Mouse (Mus musculus) stomach, embryonic 15.5 days (tissue): Measurements from ENCODE around the gene Ung. TPM values are rescaled to one million over a fixed set of nuclear protein-coding genes. Genes with fewer than 3 reads are reported as not detected.

ENCODE experiments used
- ATAC-seq: fragments of 200-750 bp; cut with Nextera tagmentation; 2 replicates; pipeline ENCODE4 v1.8.0; 2017; ENCODE audit warnings: low read depth, moderate number of reproducible peaks, moderate TSS enrichment; ENCODE audit not compliant: insufficient read depth, low FRiP score
- H3K27ac ChIP-seq: fragments of 300-500 bp; sonication (generic); 2 replicates; pipeline ENCODE4 v1.5.1; 2015; ENCODE audit warnings: mild to moderate bottlenecking, inconsistent platforms
- H3K27me3 ChIP-seq: fragments of 300-500 bp; sonication (generic); replicated peaks from 2 replicates; pipeline ENCODE4 v1.6.1; 2015; ENCODE audit warnings: inconsistent platforms
- H3K36me3 ChIP-seq: fragments of 300-500 bp; sonication (generic); 2 replicates; pipeline ENCODE4 v1.6.1; 2015; ENCODE audit warnings: inconsistent platforms
- H3K4me1 ChIP-seq: fragments of 300-500 bp; sonication (generic); 2 replicates; pipeline ENCODE4 v1.6.1; 2015; ENCODE audit warnings: inconsistent platforms
- H3K4me2 ChIP-seq: fragments of 300-500 bp; sonication (generic); 2 replicates; pipeline ENCODE4 v1.6.1; 2015; ENCODE audit warnings: mild to moderate bottlenecking, inconsistent platforms
- H3K4me3 ChIP-seq: fragments of 300-500 bp; sonication (generic); replicated peaks from 2 replicates; pipeline ENCODE4 v1.5.1; 2015; ENCODE audit warnings: inconsistent platforms
- H3K9ac ChIP-seq: fragments of 300-500 bp; sonication (generic); 2 replicates; pipeline ENCODE4 v1.6.1; 2015; ENCODE audit warnings: inconsistent platforms
- H3K9me3 ChIP-seq: fragments of 300-500 bp; sonication (generic); 2 replicates; pipeline ENCODE4 v1.6.1; 2016; ENCODE audit warnings: inconsistent platforms
- WGBS: fragments of 180-500 bp; shearing (Covaris S2); methylation state at CpG from one replicate; pipeline ENCODE4 v1.1.7; 2015; 5-methylcytosine and 5-hydroxymethylcytosine counted together
- polyA plus RNA-seq: library from polyadenylated mRNA; unstranded; fragments of >200 nt; fragmentation: Nextera tagmentation; extraction: Ambion mirVana; gene quantifications from 2 replicates; pipeline ENCODE4 v1.2.1, GENCODE M21; 2015

The Ung gene
- polyA plus RNA-seq, 1 experiment from 2014 or later: 42.9 TPM

DNA sequence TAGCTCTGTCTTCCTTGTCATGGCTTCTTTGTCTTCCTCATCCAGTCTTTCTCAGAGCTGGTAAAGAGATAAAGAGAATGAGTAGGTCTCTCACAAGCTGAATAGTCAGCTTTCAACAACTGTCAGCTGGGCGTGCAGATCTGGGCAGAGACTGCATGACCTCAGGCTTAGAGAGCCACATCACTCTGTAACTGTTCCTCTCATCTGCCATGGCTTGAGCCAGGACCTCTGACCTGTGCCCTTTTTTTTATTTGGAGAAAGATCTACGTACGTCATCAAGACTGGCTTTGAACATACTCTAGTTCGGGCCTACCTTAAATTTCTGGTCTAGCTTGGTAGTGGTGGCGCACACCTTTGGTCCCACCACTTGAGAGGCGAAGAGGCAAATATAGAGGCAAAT lies 2.7 kb downstream of the Ung start:
- Histone ChIP-seq H3K4me1 (peaks cover 34% of the 10 kb centered on the region), H3K4me3 (no peak overlapping the region), H3K4me2 (no peak overlapping the region), H3K27ac (no peak overlapping the region), H3K9ac (no peak overlapping the region), H3K36me3 (no peaks in the 10 kb centered on the region; the same call in 1 of the 2 replicates), H3K27me3 (no peaks in the 10 kb centered on the region), H3K9me3 (no peaks in the 10 kb centered on the region)
- WGBS: 88% methylated on average over 6 of the region's 6 CpGs
- no peak for ATAC-seq

DNA sequence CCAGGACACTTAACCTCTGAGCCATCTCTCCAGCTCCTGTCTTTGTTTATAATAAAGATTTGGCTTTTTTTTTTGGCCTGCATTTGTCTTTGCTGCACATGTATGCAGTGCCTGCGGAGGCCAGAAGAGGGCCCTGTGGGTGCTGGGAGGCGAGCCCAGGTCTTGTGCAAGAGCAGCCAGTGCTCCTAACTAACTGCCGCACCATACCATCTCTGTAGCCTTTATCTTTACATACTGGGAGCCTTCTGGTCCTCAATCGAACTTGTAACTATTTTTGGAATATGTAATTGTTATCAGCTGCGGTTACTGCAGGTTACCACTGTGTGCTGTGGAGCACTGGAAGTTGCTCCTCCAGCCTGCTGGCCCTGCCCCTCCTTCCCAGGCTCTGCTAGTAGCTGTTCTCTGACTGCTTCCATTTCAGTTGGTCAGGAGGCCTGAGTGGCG lies 3.9 kb downstream of the Ung start:
- H3K9me3 ChIP-seq: no peaks in the 10 kb centered on the region
- ATAC-seq: peak; percentile 6; the same call in 1 of the 2 replicates
- no peaks in the 10 kb centered on the region; the same call in 1 of the 2 replicates for H3K36me3 ChIP-seq
- H3K4me1 ChIP-seq: peaks cover 46% of the 10 kb centered on the region
- 49% methylated on average over 6 of the region's 6 CpGs for WGBS
- H3K27ac ChIP-seq: peak overlapping the region; percentile 35; the same call in 1 of the 2 replicates
- no peak overlapping the region for H3K4me2 ChIP-seq
- no peak overlapping the region for H3K4me3 ChIP-seq
- H3K9ac ChIP-seq: no peak overlapping the region
- no peaks in the 10 kb centered on the region for H3K27me3 ChIP-seq

DNA sequence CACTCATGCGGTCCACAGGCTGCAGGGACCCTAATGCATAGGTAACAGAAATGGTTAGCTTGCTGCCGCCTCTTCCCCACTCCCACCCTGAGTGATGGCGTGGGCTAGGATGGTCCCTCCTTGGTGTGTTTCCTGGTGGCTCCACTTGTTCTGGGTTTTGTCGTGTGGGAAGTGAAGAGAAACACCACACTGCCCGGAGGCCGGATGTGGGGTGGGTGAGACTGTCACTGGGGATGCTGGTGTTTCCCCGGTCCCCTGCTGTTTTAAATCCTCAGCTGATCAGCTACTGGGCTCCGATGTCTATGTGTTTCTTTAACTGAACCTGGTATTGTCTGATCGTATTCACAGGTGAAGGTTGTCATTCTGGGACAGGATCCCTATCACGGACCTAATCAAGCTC lies 5.3 kb downstream of the Ung start:
- Histone ChIP-seq H3K27me3 (no peaks in the 10 kb centered on the region), H3K9ac (no peak overlapping the region), H3K4me2 (no peak overlapping the region), H3K4me3 (no peak overlapping the region), H3K36me3 (no peaks in the 10 kb centered on the region; the same call in 1 of the 2 replicates), H3K27ac (no peak overlapping the region), H3K9me3 (no peaks in the 10 kb centered on the region), H3K4me1 (peaks cover 45% of the 10 kb centered on the region)
- WGBS: 90% methylated on average over 10 of the region's 10 CpGs
- ATAC-seq: no peak

DNA sequence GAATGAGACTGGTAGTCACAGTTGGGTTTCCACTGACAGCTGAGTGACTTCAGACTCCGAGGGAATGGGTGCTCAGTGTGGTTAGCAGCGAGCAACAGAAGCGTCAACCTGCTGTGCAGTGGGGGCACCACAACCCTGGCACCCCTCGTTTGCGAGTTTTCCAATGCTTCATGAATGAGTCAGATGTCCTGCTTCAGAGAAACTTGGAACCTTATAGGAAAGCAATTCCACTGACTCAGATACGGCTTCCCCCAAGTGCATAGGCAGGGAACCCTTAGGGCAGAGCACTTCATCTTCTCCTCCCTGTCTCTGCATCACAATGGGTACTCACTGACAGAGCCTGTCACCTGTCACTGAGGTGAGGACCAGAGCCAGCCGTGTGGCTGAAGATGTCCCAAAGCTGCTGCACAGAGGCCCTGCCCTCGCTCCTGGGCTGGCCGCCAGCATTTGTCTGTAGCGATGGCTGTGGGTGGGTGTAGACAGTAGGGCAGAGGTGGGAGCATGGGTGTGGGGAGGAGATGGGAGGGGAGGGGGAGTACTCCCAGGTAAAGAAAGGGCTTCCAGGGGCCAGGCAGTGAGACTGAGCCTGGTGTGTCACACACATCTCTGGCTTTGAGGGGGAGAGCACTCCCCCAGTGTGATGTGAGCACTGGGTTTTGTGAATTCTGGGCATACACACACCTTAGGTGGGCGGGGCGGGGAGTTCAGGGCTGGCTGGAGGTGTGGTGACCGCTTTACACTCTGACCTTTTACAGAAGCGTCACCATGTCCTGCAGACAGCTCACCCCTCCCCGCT lies 7.5 kb downstream of the Ung start:
- Histone ChIP-seq H3K4me2 (no peak overlapping the region), H3K27me3 (no peaks in the 10 kb centered on the region), H3K36me3 (no peaks in the 10 kb centered on the region; the same call in 1 of the 2 replicates), H3K9ac (no peak overlapping the region), H3K27ac (peak overlapping the region; percentile 65; the same call in 1 of the 2 replicates), H3K4me3 (no peak overlapping the region), H3K4me1 (peaks cover 32% of the 10 kb centered on the region), H3K9me3 (no peaks in the 10 kb centered on the region)
- no peak for ATAC-seq
- 74% methylated on average over 15 of the region's 15 CpGs for whole genome bisulfite sequencing

GRCm38 (mm10) chr5:114138277-114139164 lies 8.3 kb downstream of the Ung start:
- Histone ChIP-seq H3K9me3 (no peaks in the 10 kb centered on the region), H3K27me3 (no peaks in the 10 kb centered on the region), H3K36me3 (no peaks in the 10 kb centered on the region; the same call in 1 of the 2 replicates), H3K9ac (no peak overlapping the region), H3K4me3 (no peak overlapping the region), H3K4me2 (peak overlapping the region; percentile 6; the same call in 1 of the 2 replicates), H3K4me1 (peaks cover 28% of the 10 kb centered on the region), H3K27ac (peak overlapping the region; percentile 65)
- no peak for ATAC-seq
- 62% methylated on average over 21 of the region's 21 CpGs for WGBS

- peak overlapping the region; percentile 6; the same call in 1 of the 2 replicates for H3K4me2 ChIP-seq
Observed at GRCm38 (mm10) chr5:114139175-114139574, 9.0 kb downstream of the Ung start.

DNA sequence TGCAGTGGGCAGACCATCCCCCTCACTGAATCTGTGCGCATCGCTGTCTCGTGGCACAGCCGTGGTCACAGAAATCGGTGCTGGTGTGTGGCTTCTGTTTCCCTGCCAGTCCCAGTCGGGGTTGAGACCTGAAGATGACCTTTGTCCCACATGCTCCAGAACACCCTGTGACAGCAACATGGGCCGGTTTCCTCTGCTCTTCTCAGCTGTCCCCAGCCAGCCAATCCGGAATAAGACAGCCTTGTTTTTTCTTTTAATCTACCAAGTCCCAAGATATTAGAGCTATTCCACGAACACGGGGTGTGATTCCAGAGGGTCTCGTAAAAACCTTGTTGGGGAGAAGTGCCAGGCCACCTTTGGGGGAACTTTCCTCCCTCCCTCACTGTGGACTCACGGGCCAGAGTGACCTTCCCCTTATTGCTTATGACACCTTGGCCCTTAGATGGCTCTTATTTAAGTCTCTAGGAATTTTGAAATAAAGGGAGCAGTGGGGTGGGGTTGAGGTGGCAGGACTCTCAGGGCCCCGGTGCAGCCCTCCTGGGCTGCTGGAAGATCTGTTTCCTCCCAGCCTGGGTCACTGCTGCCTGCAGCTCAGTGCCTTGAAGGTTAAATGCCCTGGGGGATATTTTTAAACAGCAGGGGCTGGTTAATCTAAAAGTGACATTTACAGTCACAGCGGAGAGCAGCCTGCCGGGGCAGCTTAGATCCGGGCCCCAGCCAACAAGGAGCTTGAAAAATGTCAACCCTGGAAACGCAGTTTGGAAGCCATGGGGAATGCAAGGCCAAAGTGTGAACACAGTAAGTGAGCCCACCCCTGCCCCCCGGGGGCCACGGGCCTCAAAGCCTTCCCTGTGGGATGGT lies 16.1 kb downstream of the Ung start, which contains the start of gene Acacb:
TSS of gene Acacb (plus strand) at position 508 of the 861 bp plus-strand sequence.
- Histone ChIP-seq H3K27me3 (no peaks in the 10 kb centered on the region), H3K4me2 (peak within 1 kb of the TSS; percentile 21; the same call in 1 of the 2 replicates), H3K9me3 (no peaks in the 10 kb centered on the region), H3K4me1 (peaks cover 8% of the 10 kb centered on the region; the same call in 1 of the 2 replicates), H3K27ac (peak within 1 kb of the TSS; percentile 28), H3K9ac (no peak within 1 kb of the TSS), H3K4me3 (no peak within 1 kb of the TSS), H3K36me3 (no peaks in the 10 kb centered on the region)
- ATAC-seq: no peak
- WGBS: 33% methylated on average over 19 of the region's 19 CpGs

More at GRCm38 (mm10) chr5:114139175-114139574, 9.0 kb downstream of the Ung start:
- H3K9me3 ChIP-seq: no peaks in the 10 kb centered on the region
- peak; percentile 47 for ATAC-seq
- no peak overlapping the region for H3K9ac ChIP-seq
- H3K36me3 ChIP-seq: no peaks in the 10 kb centered on the region; the same call in 1 of the 2 replicates
- H3K4me3 ChIP-seq: no peak overlapping the region
- peaks cover 26% of the 10 kb centered on the region for H3K4me1 ChIP-seq
- peak overlapping the region; percentile 65 for H3K27ac ChIP-seq
- WGBS: 50% methylated on average over 9 of the region's 9 CpGs
- H3K27me3 ChIP-seq: no peaks in the 10 kb centered on the region

DNA sequence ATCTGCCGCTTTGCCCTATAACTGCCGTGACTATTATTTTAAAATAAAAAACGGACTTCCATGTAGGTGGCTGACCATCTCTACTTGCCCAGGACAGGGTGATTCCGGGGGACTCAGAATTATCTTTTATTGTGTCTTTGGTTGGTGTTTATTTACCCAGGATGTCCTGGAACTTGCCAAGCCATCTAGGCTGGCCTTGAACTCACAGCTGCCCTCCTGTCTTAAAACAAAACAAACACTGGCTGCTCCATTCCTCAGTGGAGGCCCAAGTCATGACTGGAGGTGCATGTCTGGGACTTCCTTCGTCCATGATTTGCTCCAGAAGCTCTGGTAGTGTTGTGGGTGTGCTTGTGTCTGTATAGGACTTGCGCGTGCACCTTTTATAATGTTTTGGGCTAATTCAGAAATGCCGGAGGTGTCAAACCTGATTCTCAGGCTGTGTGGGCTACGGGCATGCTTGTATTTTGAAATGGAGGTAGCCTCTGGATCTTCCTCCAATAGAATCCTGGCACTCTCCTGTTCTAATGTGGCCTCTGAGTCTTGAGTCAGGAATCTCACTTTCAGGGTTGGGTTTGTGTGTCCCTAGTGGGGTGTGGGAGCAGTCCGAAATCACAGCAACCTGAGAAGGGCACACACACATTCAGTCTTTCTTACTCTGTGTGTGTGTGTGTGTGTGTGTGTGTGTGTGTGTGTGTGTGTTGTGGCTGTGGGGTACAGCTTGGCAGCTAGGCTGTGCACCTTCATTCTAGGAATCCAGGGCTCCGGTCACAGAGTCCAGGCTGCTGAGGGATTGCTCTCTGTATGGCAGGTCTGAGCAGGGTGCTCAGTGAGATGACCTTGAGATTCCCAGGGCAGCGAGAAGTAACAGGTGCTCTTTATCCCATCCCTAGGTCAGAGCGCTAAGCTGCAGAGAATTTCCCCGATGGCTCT lies 17.1 kb downstream of the Ung start:
- peak; percentile 51; the same call in 1 of the 2 replicates for ATAC-seq
- Histone ChIP-seq H3K9ac (no peak overlapping the region), H3K27me3 (no peaks in the 10 kb centered on the region), H3K4me2 (no peak overlapping the region), H3K27ac (peak overlapping the region; percentile 28), H3K4me1 (peaks cover 8% of the 10 kb centered on the region; the same call in 1 of the 2 replicates), H3K36me3 (no peaks in the 10 kb centered on the region), H3K4me3 (no peak overlapping the region), H3K9me3 (no peaks in the 10 kb centered on the region)
- 71% methylated on average over 14 of the region's 14 CpGs for WGBS

DNA sequence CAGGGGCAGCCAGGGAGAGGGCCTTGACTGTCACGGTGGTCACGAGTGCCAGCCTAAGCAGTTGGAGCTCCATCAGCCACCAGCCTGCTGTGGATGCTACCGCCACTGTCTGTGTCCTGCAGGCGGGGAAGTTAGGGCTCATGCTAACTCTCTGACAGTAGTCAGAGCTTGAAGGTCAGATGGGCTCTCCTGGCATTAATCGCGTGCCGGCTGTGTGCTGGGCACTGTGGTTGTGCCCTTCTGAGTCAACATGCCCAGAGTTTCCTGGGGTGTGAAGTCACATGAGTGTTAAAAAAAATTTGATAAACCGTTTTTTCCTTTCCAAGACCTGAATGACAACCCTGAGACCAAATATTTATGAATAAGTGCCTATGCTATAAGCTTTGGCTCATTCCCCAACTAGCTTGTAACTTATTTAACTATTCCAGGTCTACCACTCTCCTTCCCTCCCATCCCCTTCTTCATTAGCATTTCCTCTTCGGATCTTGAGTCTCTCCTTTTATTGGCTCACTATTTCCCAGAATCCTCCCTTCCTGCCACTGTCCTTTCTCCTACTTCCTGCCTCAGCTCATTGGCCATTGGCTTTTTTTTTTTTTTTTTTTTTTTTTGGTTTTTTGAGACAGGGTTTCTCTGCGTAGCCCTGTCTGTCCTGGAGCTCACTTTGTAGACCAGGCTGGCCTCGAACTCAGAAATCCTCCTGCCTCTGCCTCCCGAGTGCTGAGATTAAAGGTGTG lies 22.3 kb downstream of the Ung start:
- Histone ChIP-seq H3K9me3 (no peaks in the 10 kb centered on the region), H3K4me2 (no peak overlapping the region), H3K36me3 (no peaks in the 10 kb centered on the region), H3K9ac (no peak overlapping the region), H3K4me3 (no peak overlapping the region), H3K4me1 (0 out of 2 replicates have a peak, but pooled peaks cover 4% of the 10 kb centered on the region), H3K27me3 (no peaks in the 10 kb centered on the region), H3K27ac (no peak overlapping the region)
- ATAC-seq: no peak
- 71% methylated on average over 12 of the region's 12 CpGs for WGBS

- H3K36me3 ChIP-seq: no peaks in the 10 kb centered on the region
- H3K4me2 ChIP-seq: peak overlapping the region; percentile 43
- H3K4me1 ChIP-seq: 0 out of 2 replicates have a peak, but pooled peaks cover 4% of the 10 kb centered on the region
- H3K27me3 ChIP-seq: no peaks in the 10 kb centered on the region
- no peak overlapping the region for H3K27ac ChIP-seq
- peak overlapping the region; percentile 28 for H3K4me3 ChIP-seq
- no peak for ATAC-seq
- no peaks in the 10 kb centered on the region for H3K9me3 ChIP-seq
- H3K9ac ChIP-seq: no peak overlapping the region
- WGBS: 10% methylated on average over 12 of the region's 12 CpGs
Observed at GRCm38 (mm10) chr5:114153490-114153889, 23.3 kb downstream of the Ung start.
